Mouse (Mus musculus): ENCODE measurements around the gene Arnt. TPM values are rescaled to one million over a fixed set of nuclear protein-coding genes. Genes with fewer than 3 reads are reported as not detected.

Gene Arnt
- polyA plus RNA-seq, 1 experiment from 2014 or later = 18.4 TPM

- Histone ChIP-seq H3K4me1 (ENCODE audit: control insufficient read depth, insufficient read depth, low read length) (no peaks in the 10 kb centered on the region), H3K9ac (ENCODE audit: low read depth, low read length) (no peak overlapping the region), H3K27ac (ENCODE audit: low read length) (no peak overlapping the region), H3K9me3 (replicated peaks; ENCODE audit: control insufficient read depth, low read length, poor library complexity, severe bottlenecking) (no peaks in the 10 kb centered on the region), H3K27me3 (ENCODE audit: control insufficient read depth, insufficient read depth, low read depth, low read length) (no peaks in the 10 kb centered on the region), H3K4me2 (ENCODE audit: low read length) (no peak overlapping the region), H3K36me3 (ENCODE audit: control insufficient read depth, insufficient read depth, low read length) (0 out of 2 replicates have a peak, but pooled peaks cover 2% of the 10 kb centered on the region), H3K4me3 (ENCODE audit: low read depth, low read length) (no peak overlapping the region)
- 86% methylated on average over 4 of the region's 4 CpGs for WGBS
- ATAC-seq = no peak
These were observed 11.1 kb downstream of the Arnt start for GRCm38 (mm10) chr3:95445311-95445710.

- no peak for ATAC-seq
- 50% methylated on average over 1 of the region's 1 CpGs for WGBS
- no peak overlapping the region for H3K4me3 ChIP-seq (ENCODE audit: low read depth, low read length)
These were observed 16.2 kb downstream of the Arnt start for GRCm38 (mm10) chr3:95450408-95450807.

GRCm38 (mm10) chr3:95450915-95451314, 16.7 kb downstream of the Arnt start:
- Histone ChIP-seq H3K27ac (ENCODE audit: low read length) (no peak overlapping the region), H3K4me1 (ENCODE audit: control insufficient read depth, insufficient read depth, low read length) (no peaks in the 10 kb centered on the region), H3K9me3 (replicated peaks; ENCODE audit: control insufficient read depth, low read length, poor library complexity, severe bottlenecking) (no peaks in the 10 kb centered on the region), H3K4me3 (ENCODE audit: low read depth, low read length) (no peak overlapping the region), H3K4me2 (ENCODE audit: low read length) (no peak overlapping the region), H3K27me3 (ENCODE audit: control insufficient read depth, insufficient read depth, low read depth, low read length) (no peaks in the 10 kb centered on the region), H3K9ac (ENCODE audit: low read depth, low read length) (no peak overlapping the region), H3K36me3 (ENCODE audit: control insufficient read depth, insufficient read depth, low read length) (peaks cover 8% of the 10 kb centered on the region; the same call in 1 of the 2 replicates)
- ATAC-seq = no peak
- 94% methylated on average over 3 of the region's 3 CpGs for WGBS

More at GRCm38 (mm10) chr3:95450408-95450807, 16.2 kb downstream of the Arnt start:
- Histone ChIP-seq H3K27me3 (ENCODE audit: control insufficient read depth, insufficient read depth, low read depth, low read length) (no peaks in the 10 kb centered on the region), H3K27ac (ENCODE audit: low read length) (no peak overlapping the region), H3K9ac (ENCODE audit: low read depth, low read length) (no peak overlapping the region), H3K4me2 (ENCODE audit: low read length) (no peak overlapping the region), H3K9me3 (replicated peaks; ENCODE audit: control insufficient read depth, low read length, poor library complexity, severe bottlenecking) (no peaks in the 10 kb centered on the region), H3K36me3 (ENCODE audit: control insufficient read depth, insufficient read depth, low read length) (peaks cover 8% of the 10 kb centered on the region; the same call in 1 of the 2 replicates), H3K4me1 (ENCODE audit: control insufficient read depth, insufficient read depth, low read length) (no peaks in the 10 kb centered on the region)

- Histone ChIP-seq H3K9ac (ENCODE audit: low read depth, low read length) (no peak overlapping the region), H3K36me3 (ENCODE audit: control insufficient read depth, insufficient read depth, low read length) (peaks cover 6% of the 10 kb centered on the region; the same call in 1 of the 2 replicates), H3K4me2 (ENCODE audit: low read length) (no peak overlapping the region), H3K4me1 (ENCODE audit: control insufficient read depth, insufficient read depth, low read length) (no peaks in the 10 kb centered on the region), H3K4me3 (ENCODE audit: low read depth, low read length) (no peak overlapping the region), H3K9me3 (replicated peaks; ENCODE audit: control insufficient read depth, low read length, poor library complexity, severe bottlenecking) (no peaks in the 10 kb centered on the region), H3K27ac (ENCODE audit: low read length) (no peak overlapping the region), H3K27me3 (ENCODE audit: control insufficient read depth, insufficient read depth, low read depth, low read length) (no peaks in the 10 kb centered on the region)
- 99% methylated on average over 5 of the region's 5 CpGs for WGBS
- ATAC-seq = no peak
These were observed 22.2 kb downstream of the Arnt start for GRCm38 (mm10) chr3:95456367-95456766.

GRCm38 (mm10) chr3:95457758-95458157, 23.6 kb downstream of the Arnt start:
- Histone ChIP-seq H3K4me3 (ENCODE audit: low read depth, low read length) (no peak overlapping the region), H3K4me2 (ENCODE audit: low read length) (no peak overlapping the region), H3K27me3 (ENCODE audit: control insufficient read depth, insufficient read depth, low read depth, low read length) (no peaks in the 10 kb centered on the region), H3K27ac (ENCODE audit: low read length) (no peak overlapping the region), H3K36me3 (ENCODE audit: control insufficient read depth, insufficient read depth, low read length) (peaks cover 6% of the 10 kb centered on the region; the same call in 1 of the 2 replicates), H3K9ac (ENCODE audit: low read depth, low read length) (no peak overlapping the region), H3K4me1 (ENCODE audit: control insufficient read depth, insufficient read depth, low read length) (no peaks in the 10 kb centered on the region), H3K9me3 (replicated peaks; ENCODE audit: control insufficient read depth, low read length, poor library complexity, severe bottlenecking) (no peaks in the 10 kb centered on the region)
- 74% methylated on average over 3 of the region's 3 CpGs for WGBS
- no peak for ATAC-seq

- H3K36me3 ChIP-seq (ENCODE audit: control insufficient read depth, insufficient read depth, low read length) = 0 out of 2 replicates have a peak, but pooled peaks cover 2% of the 10 kb centered on the region
- 82% methylated on average over 1 of the region's 1 CpGs for WGBS
- H3K27me3 ChIP-seq (ENCODE audit: control insufficient read depth, insufficient read depth, low read depth, low read length) = no peaks in the 10 kb centered on the region
- H3K4me2 ChIP-seq (ENCODE audit: low read length) = no peak overlapping the region
- no peak overlapping the region for H3K27ac ChIP-seq (ENCODE audit: low read length)
- H3K9me3 ChIP-seq (replicated peaks; ENCODE audit: control insufficient read depth, low read length, poor library complexity, severe bottlenecking) = no peaks in the 10 kb centered on the region
- no peak overlapping the region for H3K4me3 ChIP-seq (ENCODE audit: low read depth, low read length)
- H3K9ac ChIP-seq (ENCODE audit: low read depth, low read length) = no peak overlapping the region
- ATAC-seq = no peak
- no peaks in the 10 kb centered on the region for H3K4me1 ChIP-seq (ENCODE audit: control insufficient read depth, insufficient read depth, low read length)
These were observed 25.2 kb downstream of the Arnt start for GRCm38 (mm10) chr3:95459381-95459780.

- Histone ChIP-seq H3K9me3 (replicated peaks; ENCODE audit: control insufficient read depth, low read length, poor library complexity, severe bottlenecking) (no peaks in the 10 kb centered on the region), H3K9ac (ENCODE audit: low read depth, low read length) (no peak overlapping the region), H3K36me3 (ENCODE audit: control insufficient read depth, insufficient read depth, low read length) (peaks cover 8% of the 10 kb centered on the region), H3K4me1 (ENCODE audit: control insufficient read depth, insufficient read depth, low read length) (no peaks in the 10 kb centered on the region), H3K27me3 (ENCODE audit: control insufficient read depth, insufficient read depth, low read depth, low read length) (no peaks in the 10 kb centered on the region), H3K27ac (ENCODE audit: low read length) (no peak overlapping the region), H3K4me2 (ENCODE audit: low read length) (no peak overlapping the region), H3K4me3 (ENCODE audit: low read depth, low read length) (no peak overlapping the region)
- no peak for ATAC-seq
These were observed 29.7 kb downstream of the Arnt start for GRCm38 (mm10) chr3:95463852-95464251.

- WGBS = 100% methylated on average over 1 of the region's 1 CpGs
- H3K27me3 ChIP-seq (ENCODE audit: control insufficient read depth, insufficient read depth, low read depth, low read length) = no peaks in the 10 kb centered on the region
These were observed 44.8 kb downstream of the Arnt start for GRCm38 (mm10) chr3:95478966-95479365.

GRCm38 (mm10) chr3:95486421-95486820, 52.2 kb downstream of the Arnt start:
- H3K27me3 ChIP-seq (ENCODE audit: control insufficient read depth, insufficient read depth, low read depth, low read length) = no peaks in the 10 kb centered on the region
- peaks cover 25% of the 10 kb centered on the region for H3K36me3 ChIP-seq (ENCODE audit: control insufficient read depth, insufficient read depth, low read length)
- H3K4me1 ChIP-seq (ENCODE audit: control insufficient read depth, insufficient read depth, low read length) = no peaks in the 10 kb centered on the region
- H3K27ac ChIP-seq (ENCODE audit: low read length) = no peak overlapping the region
- ATAC-seq = no peak
- H3K4me3 ChIP-seq (ENCODE audit: low read depth, low read length) = no peak overlapping the region
- no peak overlapping the region for H3K4me2 ChIP-seq (ENCODE audit: low read length)
- no peak overlapping the region for H3K9ac ChIP-seq (ENCODE audit: low read depth, low read length)
- 94% methylated on average over 2 of the region's 2 CpGs for WGBS
- no peaks in the 10 kb centered on the region for H3K9me3 ChIP-seq (replicated peaks; ENCODE audit: control insufficient read depth, low read length, poor library complexity, severe bottlenecking)

More at GRCm38 (mm10) chr3:95478966-95479365, 44.8 kb downstream of the Arnt start:
- Histone ChIP-seq H3K4me2 (ENCODE audit: low read length) (no peak overlapping the region), H3K9me3 (replicated peaks; ENCODE audit: control insufficient read depth, low read length, poor library complexity, severe bottlenecking) (no peaks in the 10 kb centered on the region), H3K9ac (ENCODE audit: low read depth, low read length) (no peak overlapping the region), H3K27ac (ENCODE audit: low read length) (no peak overlapping the region), H3K4me1 (ENCODE audit: control insufficient read depth, insufficient read depth, low read length) (no peaks in the 10 kb centered on the region), H3K36me3 (ENCODE audit: control insufficient read depth, insufficient read depth, low read length) (peaks cover 29% of the 10 kb centered on the region), H3K4me3 (ENCODE audit: low read depth, low read length) (no peak overlapping the region)
- no peak for ATAC-seq
